Comparison of ENCODE assay signal across 8 mouse cellular contexts in the genomic region with DNA sequence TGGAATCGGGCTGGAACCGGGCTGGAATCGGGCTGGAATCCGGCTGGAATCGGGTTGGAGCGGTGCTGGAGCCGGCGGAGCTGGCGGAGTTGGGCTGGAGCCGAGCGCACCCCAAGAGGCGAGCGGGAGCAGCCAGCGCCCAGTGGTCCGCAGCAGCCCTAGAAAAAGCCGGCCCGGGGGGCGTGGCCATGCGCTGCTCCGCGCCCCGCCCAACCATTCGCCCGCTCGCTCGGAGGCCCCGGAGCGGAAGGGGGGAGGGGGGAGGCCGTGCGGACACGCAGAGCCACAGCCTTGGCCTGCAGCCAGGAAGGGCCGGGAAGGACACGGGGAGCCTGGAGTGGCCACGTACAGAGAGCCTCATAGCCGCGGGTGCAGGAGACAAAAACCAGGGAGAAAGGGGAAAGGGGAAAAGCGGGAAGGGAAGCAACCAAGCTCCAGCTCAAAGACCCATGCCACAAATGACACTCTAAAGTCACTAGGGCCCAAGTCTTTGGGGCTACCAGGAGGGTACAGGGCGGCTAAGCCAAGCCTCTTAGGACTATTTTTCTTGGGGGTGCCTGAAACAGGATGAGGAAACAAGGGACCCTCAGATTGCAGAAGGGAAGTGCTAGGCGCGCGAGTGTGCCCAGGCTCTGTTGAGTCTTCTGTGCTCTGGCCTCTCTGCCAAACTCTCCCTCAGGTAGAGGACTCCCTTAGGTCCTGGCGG.
DNase-seq lines count a peak whose midpoint lies in the region; ATAC-seq and TF ChIP-seq lines count a peak whose summit lies in the region.

No protein-coding gene starts in this region.

- H3K36me3 ChIP-seq in hindbrain, embryonic 13.5 days = no peaks in the 10 kb centered on the region

- H3K4me1 ChIP-seq in hindbrain, embryonic 13.5 days (replicated peaks) = 0 out of 2 replicates have a peak, but pooled peaks cover 14% of the 10 kb centered on the region

- peak overlapping the region; percentile 47 for H3K4me3 ChIP-seq in hindbrain, embryonic 13.5 days

- no peak for TF ChIP-seq CTCF in Patski (IDR thresholded peaks at IDR 0.05)

- H3K9me3 ChIP-seq in hindbrain, embryonic 13.5 days = no peaks in the 10 kb centered on the region

- no peak for DNase-seq in Patski (ENCODE audit: low read depth, low spot score)
- peak; percentile 61 to 71 for DNase-seq in cerebellum, postnatal 14 days
- peak; percentile 25 to 56 for DNase-seq in frontal cortex, postnatal 14 days (ENCODE audit: low spot score in 2 of 2)
- DNase-seq in left cerebral cortex, adult 9 months (ENCODE audit: low spot score in 2 of 2) = peak; percentile 1 to 33
- DNase-seq in right cerebral cortex, adult 2 months (ENCODE audit: low spot score in 2 of 2) = peak; percentile 23 to 24
- peak; percentile 52 for DNase-seq in urinary bladder, postnatal 10 days (ENCODE audit: low spot score)

- in situ Hi-C loops in Patski (cut with MboI; ENCODE audit: low pct_unique_long_range_greater_than_20kb) = no loop called here

- no peak overlapping the region for H3K27ac ChIP-seq in hindbrain, embryonic 13.5 days

- 24% methylated on average over 23 of the region's 42 CpGs for WGBS in hindbrain, embryonic 13.5 days

- H3K27me3 ChIP-seq in Patski = peaks cover 3% of the 10 kb centered on the region
- H3K27me3 ChIP-seq in hindbrain, embryonic 13.5 days = peaks cover 36% of the 10 kb centered on the region

- peak; percentile 89 for ATAC-seq in Patski
- ATAC-seq in hindbrain, embryonic 13.5 days (ENCODE audit: low FRiP score) = peak; percentile 90
- peak; percentile 93 for ATAC-seq in megakaryocyte, adult 5-6 weeks (ENCODE audit: poor library complexity, severe bottlenecking)

- H3K9ac ChIP-seq in hindbrain, embryonic 13.5 days = peak overlapping the region; percentile 71

- POLR2A ChIA-PET in Patski (lab: Charles Lee) = no interaction called here

- H3K4me2 ChIP-seq in hindbrain, embryonic 13.5 days = peak overlapping the region; percentile 70

- CTCF ChIA-PET in Patski (lab: Charles Lee) = interaction anchor here (0.6 kb wide), 1 partner anchor 43 kb away, joined by 3 read pairs; no protein-coding TSS in a partner anchor
